Mouse (Mus musculus): ENCODE measurements at regions not wholly inside any gene's neighbourhood (a gene's known extent, or its start where the extent isn't known, plus 50 kb on each side); places are given as distances from the start of the nearest gene placed in this dataset.

GRCm38 (mm10) chr12:27083645-27084550 lies 258.5 kb downstream of the Sox11 start:
- ATAC-seq (replicated peaks; ENCODE audit: insufficient number of reproducible peaks, insufficient read depth, low FRiP score, low read depth): no peak
- 30% methylated on average over 4 of the region's 4 CpGs for WGBS
- H3K9ac ChIP-seq: no peak overlapping the region
- H3K4me1 ChIP-seq (replicated peaks): peaks cover 10% of the 10 kb centered on the region
- H3K36me3 ChIP-seq: no peaks in the 10 kb centered on the region
- no peaks in the 10 kb centered on the region for H3K9me3 ChIP-seq (replicated peaks)
- no peak overlapping the region for H3K4me2 ChIP-seq
- H3K27ac ChIP-seq: no peak overlapping the region
- H3K4me3 ChIP-seq: no peak overlapping the region
- no peaks in the 10 kb centered on the region for H3K27me3 ChIP-seq

- Histone ChIP-seq H3K4me2 (peak overlapping the region; percentile 64), H3K27ac (no peak overlapping the region), H3K4me1 (replicated peaks) (peaks cover 10% of the 10 kb centered on the region), H3K9ac (no peak overlapping the region), H3K4me3 (peak overlapping the region; percentile 32), H3K9me3 (replicated peaks) (no peaks in the 10 kb centered on the region), H3K36me3 (no peaks in the 10 kb centered on the region), H3K27me3 (no peaks in the 10 kb centered on the region)
- WGBS: 6% methylated on average over 6 of the region's 8 CpGs
- no peak for ATAC-seq (replicated peaks; ENCODE audit: insufficient number of reproducible peaks, insufficient read depth, low FRiP score, low read depth)
Observed at GRCm38 (mm10) chr12:27083089-27083488, 259.3 kb downstream of the Sox11 start.

- H3K27ac ChIP-seq: no peak overlapping the region
- no peaks in the 10 kb centered on the region for H3K27me3 ChIP-seq
- peaks cover 10% of the 10 kb centered on the region for H3K4me1 ChIP-seq (replicated peaks)
- H3K9me3 ChIP-seq (replicated peaks): no peaks in the 10 kb centered on the region
- H3K36me3 ChIP-seq: no peaks in the 10 kb centered on the region
- peak overlapping the region; percentile 64 for H3K4me2 ChIP-seq
- no peak overlapping the region; the same call in 1 of the 2 replicates for H3K9ac ChIP-seq
- WGBS: 7% methylated on average over 8 of the region's 8 CpGs
- peak overlapping the region; percentile 32 for H3K4me3 ChIP-seq
- 0 out of 2 replicates have a peak, but pooled peaks have one; percentile 43 for ATAC-seq (replicated peaks; ENCODE audit: insufficient number of reproducible peaks, insufficient read depth, low FRiP score, low read depth)
Observed at GRCm38 (mm10) chr12:27082624-27083023, 259.8 kb downstream of the Sox11 start.

- no peaks in the 10 kb centered on the region for H3K27me3 ChIP-seq
- H3K27ac ChIP-seq: no peak overlapping the region
- H3K36me3 ChIP-seq: no peaks in the 10 kb centered on the region
- H3K9ac ChIP-seq: no peak overlapping the region
- H3K4me3 ChIP-seq: no peak overlapping the region
- H3K4me2 ChIP-seq: no peak overlapping the region
- 74% methylated on average over 6 of the region's 6 CpGs for WGBS
- no peaks in the 10 kb centered on the region for H3K4me1 ChIP-seq (replicated peaks)
- ATAC-seq (replicated peaks; ENCODE audit: insufficient number of reproducible peaks, insufficient read depth, low FRiP score, low read depth): no peak
- no peaks in the 10 kb centered on the region for H3K9me3 ChIP-seq (replicated peaks)
Observed at GRCm38 (mm10) chr12:27076107-27076738, 266.2 kb downstream of the Sox11 start.

GRCm38 (mm10) chr12:27065011-27065517 lies 277.3 kb downstream of the Sox11 start:
- no peak overlapping the region for H3K27ac ChIP-seq
- H3K9ac ChIP-seq: no peak overlapping the region
- no peak for ATAC-seq (replicated peaks; ENCODE audit: insufficient number of reproducible peaks, insufficient read depth, low FRiP score, low read depth)
- peaks cover 23% of the 10 kb centered on the region for H3K4me1 ChIP-seq (replicated peaks)
- no peak overlapping the region for H3K4me3 ChIP-seq
- no peak overlapping the region for H3K4me2 ChIP-seq
- WGBS: 50% methylated on average over 9 of the region's 9 CpGs
- H3K9me3 ChIP-seq (replicated peaks): no peaks in the 10 kb centered on the region
- no peaks in the 10 kb centered on the region for H3K27me3 ChIP-seq
- no peaks in the 10 kb centered on the region for H3K36me3 ChIP-seq

- Histone ChIP-seq H3K9ac (no peak overlapping the region), H3K4me1 (replicated peaks) (peaks cover 23% of the 10 kb centered on the region), H3K4me3 (no peak overlapping the region), H3K27ac (no peak overlapping the region), H3K4me2 (no peak overlapping the region), H3K9me3 (replicated peaks) (no peaks in the 10 kb centered on the region), H3K36me3 (no peaks in the 10 kb centered on the region), H3K27me3 (no peaks in the 10 kb centered on the region)
- 94% methylated on average over 4 of the region's 4 CpGs for WGBS
- ATAC-seq (replicated peaks; ENCODE audit: insufficient number of reproducible peaks, insufficient read depth, low FRiP score, low read depth): no peak
Observed at GRCm38 (mm10) chr12:27063518-27063917, 278.9 kb downstream of the Sox11 start.

- H3K9ac ChIP-seq: 0 out of 2 replicates have a peak overlapping the region, but pooled peaks have one; percentile 41
- H3K36me3 ChIP-seq: no peaks in the 10 kb centered on the region
- no peaks in the 10 kb centered on the region for H3K9me3 ChIP-seq (replicated peaks)
- peak overlapping the region; percentile 46; the same call in 1 of the 2 replicates for H3K4me3 ChIP-seq
- H3K4me1 ChIP-seq (replicated peaks): peaks cover 23% of the 10 kb centered on the region
- no peak overlapping the region; the same call in 1 of the 2 replicates for H3K27ac ChIP-seq
- H3K4me2 ChIP-seq: peak overlapping the region; percentile 66
- ATAC-seq (replicated peaks; ENCODE audit: insufficient number of reproducible peaks, insufficient read depth, low FRiP score, low read depth): no peak
- no peaks in the 10 kb centered on the region for H3K27me3 ChIP-seq
- 80% methylated on average over 6 of the region's 6 CpGs for WGBS
Observed at GRCm38 (mm10) chr12:27062511-27063264, 279.7 kb downstream of the Sox11 start.

- H3K9ac ChIP-seq: peak overlapping the region; percentile 41; the same call in 1 of the 2 replicates
Observed at GRCm38 (mm10) chr12:27062061-27062461, 280.3 kb downstream of the Sox11 start.

GRCm38 (mm10) chr12:27060899-27061762 lies 281.2 kb downstream of the Sox11 start:
- no peaks in the 10 kb centered on the region for H3K36me3 ChIP-seq
- no peaks in the 10 kb centered on the region for H3K27me3 ChIP-seq
- peak overlapping the region; percentile 66 for H3K4me2 ChIP-seq
- peaks cover 23% of the 10 kb centered on the region for H3K4me1 ChIP-seq (replicated peaks)
- no peak overlapping the region for H3K27ac ChIP-seq
- peak overlapping the region; percentile 46 for H3K4me3 ChIP-seq
- no peak for ATAC-seq (replicated peaks; ENCODE audit: insufficient number of reproducible peaks, insufficient read depth, low FRiP score, low read depth)
- no peaks in the 10 kb centered on the region for H3K9me3 ChIP-seq (replicated peaks)
- no peak overlapping the region for H3K9ac ChIP-seq
- 14% methylated on average over 17 of the region's 17 CpGs for WGBS

More at GRCm38 (mm10) chr12:27062061-27062461, 280.3 kb downstream of the Sox11 start:
- peak overlapping the region; percentile 66 for H3K4me2 ChIP-seq
- ATAC-seq (replicated peaks; ENCODE audit: insufficient number of reproducible peaks, insufficient read depth, low FRiP score, low read depth): no peak; the same call in 1 of the 2 replicates
- no peaks in the 10 kb centered on the region for H3K9me3 ChIP-seq (replicated peaks)
- no peaks in the 10 kb centered on the region for H3K36me3 ChIP-seq
- H3K27me3 ChIP-seq: no peaks in the 10 kb centered on the region
- H3K4me1 ChIP-seq (replicated peaks): peaks cover 23% of the 10 kb centered on the region
- WGBS: 2% methylated on average over 10 of the region's 10 CpGs
- no peak overlapping the region; the same call in 1 of the 2 replicates for H3K27ac ChIP-seq
- peak overlapping the region; percentile 46 for H3K4me3 ChIP-seq

GRCm38 (mm10) chr12:27059885-27060284 lies 282.5 kb downstream of the Sox11 start:
- peaks cover 23% of the 10 kb centered on the region for H3K4me1 ChIP-seq (replicated peaks)
- no peaks in the 10 kb centered on the region for H3K27me3 ChIP-seq
- no peaks in the 10 kb centered on the region for H3K9me3 ChIP-seq (replicated peaks)
- H3K4me2 ChIP-seq: no peak overlapping the region
- H3K9ac ChIP-seq: no peak overlapping the region
- H3K36me3 ChIP-seq: no peaks in the 10 kb centered on the region
- no peak overlapping the region for H3K27ac ChIP-seq
- WGBS: 21% methylated on average over 4 of the region's 4 CpGs
- no peak overlapping the region for H3K4me3 ChIP-seq
- ATAC-seq (replicated peaks; ENCODE audit: insufficient number of reproducible peaks, insufficient read depth, low FRiP score, low read depth): no peak
